Mouse (Mus musculus) left cerebral cortex, postnatal 10 days (tissue): ENCODE measurements at regions not wholly inside any gene's neighbourhood (a gene's known extent, or its start where the extent isn't known, plus 50 kb on each side); places are given as distances from the start of the nearest gene placed in this dataset.

Experiments
- DNase-seq, 2 experiments: peaks; one replicate each; pipeline ENCODE4 v3.0.0; 2021 to 2022; ENCODE audit warnings: low spot score in 2 of 2, mixed read lengths in 1 of 2; ENCODE audit errors: extremely low spot score in 1 of 2
- intact Hi-C: fragments of 180-260 bp; cut with DNase I; formaldehyde crosslinking; loops from one replicate; pipeline ENCODE4 v1.15.1; 2025

DNA sequence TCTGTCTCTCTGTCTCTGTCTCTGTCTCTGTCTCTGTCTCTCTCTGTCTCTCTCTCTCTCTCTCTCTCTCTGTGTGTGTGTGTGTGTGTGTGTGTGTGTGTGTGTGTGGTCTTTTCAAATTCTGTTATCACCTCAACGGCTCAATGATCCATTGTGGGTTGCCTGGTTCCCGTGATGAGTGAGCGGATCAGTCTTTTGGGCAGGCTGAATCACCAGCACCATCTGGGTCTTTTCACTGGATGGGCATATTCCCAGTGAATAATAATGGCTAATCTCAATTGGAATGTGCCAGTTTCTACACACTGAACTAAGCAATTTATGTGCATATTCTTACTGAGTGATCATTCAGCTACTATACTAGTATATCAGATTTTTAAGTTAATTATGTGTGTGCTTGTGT is 216.4 kb downstream of the Lmx1a start:
- intact Hi-C loops, result no loop called here

DNA sequence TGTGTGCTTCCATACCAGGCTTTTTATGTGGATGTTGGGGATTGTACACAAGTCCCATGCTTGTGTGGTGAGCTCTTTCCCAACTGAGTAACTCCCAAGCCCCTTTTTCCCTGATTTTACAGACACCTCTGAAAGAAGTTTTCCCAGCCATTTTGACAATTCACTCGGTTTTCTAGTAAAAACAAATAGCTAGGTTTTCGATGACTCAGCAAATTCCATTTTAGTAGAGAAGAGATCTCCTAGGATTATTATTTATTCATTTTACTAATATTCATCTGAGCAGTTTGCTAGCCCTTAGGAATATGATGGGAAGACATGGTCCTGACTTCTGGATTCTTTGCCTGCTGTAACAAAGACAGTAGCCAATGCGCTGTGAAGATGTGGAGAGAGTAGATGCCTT is 223.0 kb downstream of the Lmx1a start:
- no peak for DNase-seq
- intact Hi-C loops, result loop anchor here (10.0 kb wide), 1 partner anchor 267 kb away; no protein-coding TSS in a partner anchor

More for the DNA sequence above, 216.4 kb downstream of the Lmx1a start:
- no peak for DNase-seq

DNA sequence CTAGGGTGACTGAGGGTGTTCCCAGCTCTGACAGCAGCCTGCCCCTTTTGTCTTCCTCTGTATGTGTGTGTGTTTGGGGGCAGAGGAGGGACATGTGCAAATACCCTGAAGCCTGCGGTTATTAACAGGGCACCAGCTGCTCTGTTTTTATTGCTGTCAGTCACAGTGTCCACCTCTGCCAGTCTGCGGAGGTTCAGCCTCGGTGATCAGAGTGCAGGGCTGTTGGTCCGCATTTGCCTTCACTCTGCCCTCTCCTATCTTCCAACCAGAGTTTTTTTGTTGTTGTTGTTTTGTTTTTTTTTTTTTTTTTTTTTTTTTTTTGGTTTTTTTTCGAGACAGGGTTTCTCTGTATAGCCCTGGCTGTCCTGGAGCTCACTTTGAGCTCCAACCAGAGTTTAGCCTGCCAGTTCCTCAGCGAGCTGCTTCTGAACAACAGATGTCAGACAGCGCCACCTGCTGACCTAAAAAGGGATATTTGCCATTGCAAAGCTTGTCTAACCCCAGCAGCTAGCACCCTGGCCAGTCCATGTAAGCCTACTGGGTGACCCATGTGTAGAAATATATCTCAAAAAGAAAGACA is 226.0 kb downstream of the Lmx1a start:
- intact Hi-C loops, result loop anchor here (5.0 to 10.0 kb wide), 2 partner anchors 270 to 503 kb away; no protein-coding TSS in a partner anchor
- DNase-seq, result peak; percentile 74 to 83

DNA sequence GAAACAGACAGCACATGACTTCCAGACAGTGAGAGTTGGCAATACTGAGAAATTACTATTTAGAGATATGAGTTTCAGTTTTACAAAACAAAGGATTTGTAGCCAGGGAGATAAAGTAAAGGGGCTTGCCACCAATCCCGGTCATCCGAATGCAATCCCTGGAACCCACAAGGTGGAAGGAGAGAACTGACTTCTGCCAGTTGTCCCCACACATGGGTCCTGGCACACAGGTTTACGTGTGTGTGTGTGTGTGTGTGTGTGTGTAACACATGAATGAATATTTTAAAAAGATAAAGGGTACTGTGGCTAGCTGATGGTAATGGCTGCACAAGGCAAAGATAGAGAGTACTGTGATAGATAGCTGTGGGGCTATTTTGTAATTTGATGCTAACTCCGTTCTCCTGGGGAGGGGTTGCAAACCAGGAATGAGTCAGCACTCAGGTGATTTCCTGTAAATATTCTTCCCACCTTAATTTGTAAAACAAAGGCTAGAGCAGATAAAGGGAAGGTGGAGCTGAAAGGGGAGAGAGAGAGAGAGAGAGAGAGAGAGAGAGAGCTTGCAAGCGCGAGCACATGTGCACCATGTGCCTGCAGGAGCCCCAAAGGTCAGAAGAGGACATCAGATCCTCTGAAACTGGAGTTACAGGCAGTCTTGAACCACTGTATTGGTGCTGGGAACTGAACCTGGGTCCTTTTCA is 226.7 kb downstream of the Lmx1a start:
- no peak for DNase-seq
- intact Hi-C loops, result loop anchor here (5.0 to 10.0 kb wide), 2 partner anchors 271 to 503 kb away; no protein-coding TSS in a partner anchor

DNA sequence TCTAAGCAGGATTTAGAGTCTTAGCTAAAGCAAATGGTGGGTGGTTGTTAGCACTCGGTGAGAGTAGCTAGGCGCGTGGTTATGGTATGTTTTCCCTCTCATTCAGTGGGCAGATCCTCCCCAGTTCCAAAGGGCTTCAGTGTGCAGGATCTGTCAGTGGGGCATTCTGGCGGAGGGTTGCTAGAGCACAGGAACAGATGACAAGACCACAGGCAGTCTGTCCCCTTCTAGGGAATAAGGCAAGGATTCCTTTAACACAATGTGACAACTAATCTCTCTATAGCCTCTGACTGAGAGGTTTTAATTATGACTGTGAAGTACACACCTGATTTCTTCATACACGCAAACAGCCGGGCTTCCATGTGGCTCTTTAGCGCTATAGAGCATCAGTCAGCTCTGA is 233.9 kb downstream of the Lmx1a start:
- intact Hi-C loops, result no loop called here
- no peak for DNase-seq

DNA sequence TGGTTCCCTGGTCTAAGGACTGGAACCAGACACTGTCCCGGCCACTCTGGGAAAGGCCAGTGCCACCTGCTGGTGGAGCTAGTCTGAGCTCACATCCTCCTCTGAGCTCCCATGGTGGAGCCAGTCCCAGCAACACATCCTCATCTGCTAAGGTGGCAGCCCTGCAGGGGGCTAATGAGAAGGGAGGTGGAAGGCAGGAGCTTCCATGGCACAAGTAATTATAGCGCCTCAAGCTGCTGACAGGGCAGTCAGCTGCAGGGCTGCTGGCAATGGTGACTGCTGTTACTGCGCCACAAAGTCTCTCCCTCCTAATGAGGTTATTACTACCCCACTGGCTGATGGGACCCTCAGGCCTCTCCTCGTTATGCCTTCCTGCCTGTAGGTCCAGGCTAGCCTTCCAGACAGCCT is 239.0 kb downstream of the Lmx1a start:
- intact Hi-C loops, result no loop called here
- DNase-seq, result no peak

DNA sequence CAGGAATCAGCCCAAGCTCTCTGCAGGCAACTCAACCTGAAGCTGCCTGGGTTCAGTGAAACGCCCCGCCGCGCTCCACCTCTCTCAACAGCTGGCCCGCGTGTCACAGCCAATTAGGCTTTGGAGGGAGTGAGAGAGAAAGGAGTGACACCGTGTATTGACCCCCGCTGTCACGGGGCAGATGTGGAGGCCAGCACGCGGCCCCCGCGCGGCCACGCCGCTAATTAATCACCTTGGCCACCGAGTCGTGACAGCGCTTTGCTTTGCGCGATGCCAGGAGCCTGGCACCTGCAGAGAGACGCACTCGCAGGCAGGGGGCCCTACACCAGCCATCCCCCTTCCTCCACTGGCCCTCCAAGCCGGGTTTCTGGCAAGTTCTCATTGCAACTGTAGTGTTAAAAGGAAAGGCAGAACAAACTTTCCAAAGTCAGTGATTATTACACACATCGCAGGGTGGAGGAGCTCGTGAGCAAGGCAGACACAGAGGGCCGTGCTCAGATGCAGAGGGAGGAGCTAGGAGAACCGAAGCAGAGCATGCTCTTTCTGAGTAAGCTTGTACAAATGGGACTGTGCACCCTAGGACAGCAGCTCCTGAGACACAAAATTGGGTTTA is 240.8 kb downstream of the Lmx1a start:
- DNase-seq, result peak in 1 of 2 experiments; percentile 40
- intact Hi-C loops, result no loop called here

DNA sequence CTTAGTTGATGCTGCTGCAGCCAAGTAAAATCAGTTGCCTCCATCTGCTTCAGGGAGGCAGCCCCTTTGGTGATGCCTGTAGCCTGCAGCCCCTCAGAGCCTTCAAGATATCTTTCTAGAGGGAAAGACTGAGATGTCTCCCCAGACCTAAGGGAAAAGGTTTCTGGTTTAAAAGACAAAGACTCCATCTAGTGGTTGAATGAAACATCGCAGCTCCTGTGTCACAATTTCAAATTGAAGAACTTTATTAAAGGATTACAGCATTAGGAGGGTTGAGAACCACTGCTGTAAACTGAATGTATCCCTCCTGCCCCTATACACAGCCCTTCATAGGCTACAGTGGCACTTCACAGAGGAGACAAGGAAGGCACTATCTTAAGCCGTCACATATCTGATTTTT is 243.1 kb downstream of the Lmx1a start:
- intact Hi-C loops, result no loop called here
- peak in 1 of 2 experiments; percentile 64 for DNase-seq

DNA sequence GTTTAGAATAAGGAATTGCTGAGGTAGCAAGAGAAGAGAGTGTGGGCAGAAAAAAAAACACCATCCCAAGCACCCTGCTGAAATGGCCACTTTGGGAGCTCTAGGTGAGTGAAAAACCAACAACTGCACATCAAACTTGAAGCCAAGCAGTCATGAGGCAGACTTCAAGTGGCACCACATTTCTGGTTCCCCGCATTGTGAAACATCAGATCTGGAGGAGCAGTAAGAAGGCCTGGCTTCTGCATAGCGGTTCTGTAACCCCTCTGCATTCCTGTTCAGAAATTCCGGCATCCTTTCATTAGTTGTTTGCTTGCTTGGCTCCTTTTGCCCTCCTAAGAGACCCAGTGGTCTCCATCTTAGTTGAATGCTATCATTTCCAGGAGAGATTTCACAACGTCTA is 247.7 kb downstream of the Lmx1a start:
- DNase-seq, result no peak
- intact Hi-C loops, result no loop called here

DNA sequence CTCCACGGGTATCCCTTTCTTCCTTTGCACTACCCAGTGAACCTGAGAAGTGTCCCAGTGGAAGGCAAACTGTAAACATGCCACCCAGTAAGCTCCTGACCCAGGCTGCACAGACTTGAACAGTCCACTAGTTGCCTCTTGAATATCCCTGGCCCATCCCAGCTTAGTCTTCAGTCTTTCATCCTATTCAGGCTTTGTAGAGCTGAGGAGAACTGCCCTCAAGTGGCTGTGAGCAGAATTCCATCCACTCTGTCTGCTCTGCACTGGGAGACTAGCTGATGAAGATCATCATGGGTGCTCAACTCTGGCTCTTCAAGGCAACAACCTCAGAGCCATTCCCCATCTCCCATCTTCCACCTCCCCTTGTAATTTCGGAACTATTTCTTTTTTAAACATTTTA is 249.1 kb downstream of the Lmx1a start:
- intact Hi-C loops, result no loop called here
- DNase-seq, result no peak

DNA sequence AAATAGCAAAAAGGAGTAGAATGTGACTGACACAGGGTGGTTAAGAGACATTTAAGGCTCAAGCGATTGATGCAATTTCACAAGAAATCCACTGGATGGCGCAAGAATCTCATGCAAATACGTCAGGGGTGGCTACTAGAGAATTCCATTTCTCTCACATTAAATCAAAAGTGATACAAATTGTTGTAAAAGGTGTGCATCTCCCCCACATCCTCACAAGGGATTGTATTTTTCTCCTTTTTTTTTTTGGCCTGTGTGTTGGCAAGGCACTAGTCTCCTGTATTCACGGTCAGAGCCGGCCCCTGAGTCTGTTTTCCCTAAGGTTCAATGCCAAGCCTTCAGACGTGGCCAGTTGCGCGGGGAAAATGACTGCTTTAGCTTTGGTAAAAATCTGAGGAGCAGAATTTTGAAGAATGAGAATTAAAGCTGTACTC is 253.0 kb downstream of the Lmx1a start:
- DNase-seq, result peak in 1 of 2 experiments; percentile 61
- intact Hi-C loops, result loop anchor here (2.0 to 10.0 kb wide), 5 partner anchors 273 to 1993 kb away; partner anchors contain the start of gene Pbx1

DNA sequence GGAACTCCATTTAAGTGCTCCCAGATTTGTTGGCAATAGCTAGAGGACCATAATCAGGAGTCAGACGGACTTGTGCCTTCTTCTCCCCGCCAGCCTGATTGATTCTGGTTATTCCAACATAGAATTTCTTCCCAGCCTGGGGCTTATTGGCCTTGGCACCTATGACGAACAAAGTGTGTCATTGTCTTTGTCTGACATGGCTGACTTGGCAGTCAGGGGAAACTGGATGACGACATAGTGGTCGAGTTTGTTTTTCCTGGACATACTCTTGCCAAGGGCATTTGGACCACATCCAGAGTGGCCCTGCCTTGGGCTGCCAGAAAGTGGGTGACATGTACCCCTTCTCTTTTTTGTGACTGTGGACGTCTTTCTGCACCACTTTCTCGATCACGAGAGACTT is 254.1 kb downstream of the Lmx1a start:
- intact Hi-C loops, result loop anchor here (2.0 to 10.0 kb wide), 5 partner anchors 272 to 1992 kb away; partner anchors contain the start of gene Pbx1
- no peak for DNase-seq

DNA sequence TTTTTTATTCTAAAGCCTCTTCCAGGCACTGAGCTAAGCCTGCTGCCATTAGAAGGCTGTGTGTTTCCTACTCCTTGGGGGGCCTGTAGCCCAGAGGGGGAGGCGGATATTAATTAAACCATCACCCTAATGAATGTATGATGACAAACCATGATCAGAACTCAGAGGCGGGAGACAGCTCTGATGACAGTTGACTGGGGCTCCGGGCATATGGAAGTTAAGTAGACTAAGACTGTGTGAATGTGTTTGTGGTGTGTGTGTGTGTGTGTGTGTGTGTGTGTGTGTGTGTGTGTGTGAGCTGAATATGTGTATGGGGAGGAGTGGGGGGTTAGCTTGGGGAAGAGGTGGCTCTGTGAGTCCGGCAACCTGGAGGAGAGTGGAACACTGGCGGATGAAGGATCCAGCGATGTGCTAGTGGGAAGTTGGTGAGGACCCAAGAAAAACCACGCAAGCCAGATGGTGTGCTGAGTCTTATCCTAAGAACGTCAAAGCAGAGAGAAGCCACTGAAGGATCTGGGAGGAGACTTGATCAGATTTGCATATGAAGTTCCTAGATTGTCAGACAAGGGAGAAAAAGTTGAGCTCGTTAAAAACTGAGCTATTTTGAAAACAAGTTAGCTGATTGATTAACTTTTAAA is 256.7 kb downstream of the Lmx1a start:
- intact Hi-C loops, result loop anchor here (10.0 kb wide), 2 partner anchors 269 to 1989 kb away; no protein-coding TSS in a partner anchor
- peak; percentile 51 to 69 for DNase-seq

DNA sequence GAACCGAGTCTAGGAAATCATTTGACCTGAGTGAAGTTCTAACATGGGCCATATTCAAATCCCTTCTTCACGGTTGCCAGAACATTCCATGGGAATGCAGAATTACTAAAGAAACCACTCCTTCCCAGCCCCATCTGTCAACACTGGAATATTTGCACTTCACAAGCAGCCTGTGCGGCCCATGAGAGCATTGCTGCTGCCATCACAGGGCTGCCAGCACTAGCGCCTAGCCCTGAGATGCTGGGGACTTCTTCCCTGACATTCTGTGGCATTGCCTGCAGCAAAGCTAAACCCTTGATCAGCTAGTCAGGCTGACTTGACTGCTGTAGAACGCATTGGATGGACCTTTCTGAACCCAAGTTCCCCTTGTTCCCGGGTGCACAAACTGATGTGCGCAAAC is 258.8 kb downstream of the Lmx1a start:
- intact Hi-C loops, result loop anchor here (10.0 kb wide), 2 partner anchors 267 to 1987 kb away; no protein-coding TSS in a partner anchor

DNA sequence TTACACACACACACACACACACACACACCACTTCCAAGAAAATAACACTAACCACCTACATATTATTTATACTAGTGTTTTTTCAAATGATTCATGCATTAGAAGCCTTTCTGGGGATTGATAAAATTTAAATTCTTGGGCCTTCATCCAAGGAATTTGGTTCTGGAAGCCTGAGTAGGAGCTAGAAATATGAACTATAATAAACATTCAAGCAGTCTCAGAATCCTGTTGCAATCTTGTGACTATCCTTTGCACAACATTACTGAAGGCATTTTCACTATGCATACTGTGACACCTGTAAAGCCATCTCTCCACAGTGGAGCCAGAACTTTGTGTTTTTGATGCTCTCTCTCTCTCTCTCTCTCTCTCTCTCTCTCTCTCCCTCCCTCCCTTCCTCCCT is 262.7 kb downstream of the Lmx1a start:
- DNase-seq, result no peak
- intact Hi-C loops, result no loop called here

More for the DNA sequence above, 258.8 kb downstream of the Lmx1a start:
- no peak for DNase-seq

DNA sequence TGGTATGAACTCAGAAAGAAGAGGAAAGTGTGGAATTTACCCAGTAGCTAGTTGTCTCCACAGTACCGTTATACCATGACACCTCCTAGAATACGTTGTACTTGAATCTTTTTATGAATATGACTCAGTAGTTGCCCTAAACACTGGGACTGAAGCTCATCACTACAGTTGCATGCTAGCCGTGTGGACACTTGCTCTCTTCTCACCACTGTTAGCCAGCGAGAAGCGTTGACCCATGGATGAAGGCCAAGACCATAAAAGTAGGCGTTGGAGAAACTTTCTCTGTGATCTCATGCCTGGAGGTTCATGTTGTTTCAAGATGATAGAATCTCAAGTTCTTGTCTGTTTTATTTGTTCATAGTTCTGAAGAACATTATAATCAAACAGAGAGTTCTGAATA is 269.5 kb downstream of the Lmx1a start:
- intact Hi-C loops, result no loop called here
- DNase-seq, result no peak

DNA sequence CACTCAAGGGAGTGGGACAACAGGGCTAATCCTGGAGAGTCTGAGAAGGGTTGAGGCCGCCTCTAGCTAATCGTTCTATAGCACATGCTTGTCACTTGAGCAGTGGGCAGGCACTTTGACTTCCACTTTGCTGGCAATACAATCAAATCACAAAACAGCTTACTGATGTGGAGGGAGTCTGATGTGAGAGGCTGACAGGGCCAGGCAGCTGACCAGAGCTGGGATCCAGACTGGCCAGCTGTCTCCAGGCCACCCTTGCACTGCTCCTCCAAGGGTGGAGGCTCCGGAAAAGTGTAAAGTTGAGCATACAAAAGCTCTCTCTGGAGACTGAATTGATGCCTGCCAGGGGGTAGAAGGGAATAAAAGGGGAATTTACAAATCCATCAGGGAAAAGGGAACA is 280.5 kb downstream of the Lmx1a start:
- intact Hi-C loops, result no loop called here
- DNase-seq, result no peak

DNA sequence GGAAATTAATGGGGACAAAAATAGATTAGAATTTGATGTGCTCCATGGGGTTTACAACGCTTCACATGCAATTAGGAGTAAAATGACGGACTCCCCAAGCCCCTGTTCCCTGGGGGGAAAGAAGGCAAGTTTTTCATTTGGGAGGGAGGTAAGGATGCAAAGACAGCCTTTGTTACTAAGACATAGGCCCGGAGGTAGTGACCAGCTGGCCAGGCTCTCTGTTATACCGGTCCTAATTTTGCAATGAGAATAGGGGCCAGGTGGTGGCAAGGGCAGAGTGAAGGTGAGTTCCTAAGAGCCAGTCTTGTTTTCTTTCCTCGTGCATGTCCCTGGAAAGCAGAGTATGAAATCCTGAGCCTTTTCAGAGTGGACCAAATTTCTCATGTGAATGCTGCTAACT is 280.9 kb downstream of the Lmx1a start:
- no peak for DNase-seq
- intact Hi-C loops, result no loop called here

DNA sequence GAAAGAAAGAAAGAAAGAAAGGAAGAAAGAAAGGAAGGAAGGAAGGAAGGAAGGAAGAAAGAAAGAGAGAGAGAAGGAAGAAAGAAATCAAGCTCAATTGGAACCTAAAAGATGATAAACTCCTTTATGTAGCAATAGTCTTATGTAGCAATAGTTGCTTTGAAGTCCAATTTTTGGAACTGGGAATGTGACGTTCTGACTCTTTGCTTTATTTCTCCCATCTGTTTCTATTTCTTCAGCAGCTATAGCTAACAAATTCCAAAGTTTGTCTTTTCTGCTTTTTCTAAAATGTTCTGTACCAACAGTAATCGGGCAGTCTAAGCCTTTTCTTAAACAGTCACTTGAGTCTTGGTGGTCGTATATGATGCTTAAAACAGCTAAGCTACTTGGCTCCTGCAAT is 287.7 kb downstream of the Lmx1a start:
- no peak for DNase-seq
- intact Hi-C loops, result no loop called here
